In the genomic region with DNA sequence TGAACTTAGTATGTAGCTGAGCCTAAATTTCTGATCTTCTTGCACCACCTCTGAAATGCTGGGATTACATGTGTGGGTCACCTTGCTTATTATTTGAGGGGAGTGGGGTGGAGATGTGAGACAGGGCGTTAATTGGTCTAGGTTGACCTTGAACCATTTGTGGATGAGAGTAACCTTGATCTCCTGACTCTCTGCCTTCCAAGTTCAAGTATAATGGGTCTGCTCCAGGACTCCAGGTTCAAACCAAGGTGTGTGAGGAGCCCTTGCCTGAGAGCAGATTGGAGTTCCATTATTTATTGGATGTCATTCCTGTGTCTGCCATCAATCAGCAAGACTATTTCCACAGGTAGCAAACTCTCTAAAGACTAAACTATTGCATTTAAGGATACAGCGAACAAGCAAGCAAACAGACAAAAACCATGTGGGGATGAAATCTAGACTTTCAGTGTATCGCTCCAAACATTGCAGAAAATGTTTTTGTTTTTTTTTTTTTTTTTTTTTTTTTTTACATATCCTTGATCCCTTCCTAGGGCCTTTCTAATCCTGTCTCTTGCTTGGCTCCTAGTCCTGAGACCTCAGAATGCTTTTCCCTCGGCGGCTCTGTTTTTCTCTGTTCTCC, we compare ENCODE assay signal across 10 mouse cellular contexts. TPM values are rescaled to one million over a fixed set of nuclear protein-coding genes. Genes with fewer than 3 reads are reported as not detected.
DNase-seq lines count a peak whose midpoint lies in the region; ATAC-seq and TF ChIP-seq lines count a peak whose summit lies in the region.
"Had no signal": no experiment of that assay in that cellular context is flagged by ENCODE, and none has a peak within 500 bp of the region (broad histone marks: within the 10 kb centered on the region; RNA-seq: fewer than 3 reads in every experiment).

No protein-coding gene starts in this region.

- no peak for ATAC-seq in kidney, postnatal 0 days (replicated peaks; ENCODE audit: low FRiP score, low read depth)
- ATAC-seq in embryonic facial prominence, embryonic 12.5 days (ENCODE audit: insufficient number of reproducible peaks, insufficient read depth, low FRiP score, low TSS enrichment) = no peak
- no peak for ATAC-seq in intestine, embryonic 15.5 days
- ATAC-seq: Patski had no signal

- no peak for TF ChIP-seq CTCF in kidney, postnatal 0 days (IDR thresholded peaks at IDR 0.05; ENCODE audit: low read depth)

- DNase-seq in kidney, postnatal 0 days (ENCODE audit: low spot score) = no peak
- no peak for DNase-seq in kidney, postnatal 25 days
- DNase-seq in c-Kit-positive CD71-positive TER-119-positive erythroid progenitor cells, embryonic 14.5 days (ENCODE audit: low spot score) = no peak
- DNase-seq in cerebellum, adult 18-20 months = no peak
- no peak for DNase-seq in kidney, adult 18-20 months
- DNase-seq: cerebellum, adult 9-10 months had no signal

- no peaks in the 10 kb centered on the region for H3K4me1 ChIP-seq in kidney, postnatal 0 days (replicated peaks; ENCODE audit: insufficient read depth, low read length)
- H3K4me1 ChIP-seq in embryonic facial prominence, embryonic 12.5 days = no peaks in the 10 kb centered on the region
- no peaks in the 10 kb centered on the region for H3K4me1 ChIP-seq in intestine, embryonic 15.5 days (replicated peaks)

- no peaks in the 10 kb centered on the region for H3K36me3 ChIP-seq in kidney, postnatal 0 days (ENCODE audit: insufficient read depth, low read length)
- no peaks in the 10 kb centered on the region for H3K36me3 ChIP-seq in embryonic facial prominence, embryonic 12.5 days
- H3K36me3 ChIP-seq in intestine, embryonic 15.5 days = no peaks in the 10 kb centered on the region
- no peaks in the 10 kb centered on the region for H3K36me3 ChIP-seq in myocyte (ENCODE audit: control insufficient read depth, insufficient read depth)

- H3ac ChIP-seq in myocyte (ENCODE audit: control insufficient read depth, insufficient read length) = no peak overlapping the region

- no peaks in the 10 kb centered on the region for H3K79me2 ChIP-seq in myocyte (ENCODE audit: control insufficient read depth, insufficient read depth)

- H3K27ac ChIP-seq in kidney, postnatal 0 days = no peak overlapping the region
- H3K27ac ChIP-seq in embryonic facial prominence, embryonic 12.5 days = no peak overlapping the region
- no peak overlapping the region for H3K27ac ChIP-seq in intestine, embryonic 15.5 days

- H3K9me3 ChIP-seq in kidney, postnatal 0 days (replicated peaks; ENCODE audit: low read length) = no peaks in the 10 kb centered on the region
- no peaks in the 10 kb centered on the region for H3K9me3 ChIP-seq in embryonic facial prominence, embryonic 12.5 days
- no peaks in the 10 kb centered on the region for H3K9me3 ChIP-seq in intestine, embryonic 15.5 days

- peak overlapping the region; percentile 97 for H3K4me2 ChIP-seq in kidney, postnatal 0 days (ENCODE audit: low read length)
- peak overlapping the region; percentile 97 for H3K4me2 ChIP-seq in embryonic facial prominence, embryonic 12.5 days (replicated peaks)
- peak overlapping the region; percentile 97 for H3K4me2 ChIP-seq in intestine, embryonic 15.5 days (replicated peaks)
- peak overlapping the region; percentile 69 for H3K4me2 ChIP-seq in myocyte (ENCODE audit: low read depth)

- WGBS in kidney, postnatal 0 days = 47% methylated on average over 5 of the region's 5 CpGs
- 43% methylated on average over 5 of the region's 5 CpGs for WGBS in embryonic facial prominence, embryonic 12.5 days
- 44% methylated on average over 5 of the region's 5 CpGs for WGBS in intestine, embryonic 15.5 days

- 0 out of 2 replicates have a peak overlapping the region, but pooled peaks have one; percentile 50 for H3K9ac ChIP-seq in kidney, postnatal 0 days (ENCODE audit: low read depth, low read length)
- H3K9ac ChIP-seq in embryonic facial prominence, embryonic 12.5 days = no peak overlapping the region
- peak overlapping the region; percentile 50; the same call in 1 of the 2 replicates for H3K9ac ChIP-seq in intestine, embryonic 15.5 days

- no peak for TF ChIP-seq POLR2A in myocyte (IDR thresholded peaks at IDR 0.05; ENCODE audit: insufficient read length, low read depth)

- H3K4me3 ChIP-seq in kidney, postnatal 0 days (replicated peaks; ENCODE audit: low read depth, low read length) = peak overlapping the region; percentile 59
- H3K4me3 ChIP-seq in embryonic facial prominence, embryonic 12.5 days = peak overlapping the region; percentile 53; the same call in 1 of the 2 replicates
- H3K4me3 ChIP-seq in intestine, embryonic 15.5 days (replicated peaks) = peak overlapping the region; percentile 52
- peak overlapping the region; percentile 12 for H3K4me3 ChIP-seq in myocyte

- 0 out of 2 replicates have a peak, but pooled peaks cover 8% of the 10 kb centered on the region for H3K27me3 ChIP-seq in kidney, postnatal 0 days (ENCODE audit: insufficient read depth, low read length)
- H3K27me3 ChIP-seq in embryonic facial prominence, embryonic 12.5 days = peaks cover 32% of the 10 kb centered on the region
- H3K27me3 ChIP-seq in intestine, embryonic 15.5 days (replicated peaks) = peaks cover 4% of the 10 kb centered on the region; the same call in 1 of the 2 replicates
- peaks cover 28% of the 10 kb centered on the region for H3K27me3 ChIP-seq in myocyte (ENCODE audit: control insufficient read depth, insufficient read depth, insufficient read length)
- H3K27me3 ChIP-seq: Patski had no signal

TF ChIP-seq in myocyte, 11 proteins besides CTCF, POLR2A, EP300 and RAD21:
- TF ChIP-seq MAX (IDR thresholded peaks at IDR 0.05; ENCODE audit: low read depth) (no peak), REST (IDR thresholded peaks at IDR 0.05; ENCODE audit: insufficient read depth, insufficient read length) (no peak), TCF12 (IDR thresholded peaks at IDR 0.05; ENCODE audit: insufficient read depth, poor library complexity, severe bottlenecking) (no peak), CEBPB (IDR thresholded peaks at IDR 0.05; ENCODE audit: insufficient read depth, poor library complexity, severe bottlenecking) (no peak), USF1 (IDR thresholded peaks at IDR 0.05; ENCODE audit: low read depth) (no peak), E2F4 (IDR thresholded peaks at IDR 0.05; ENCODE audit: insufficient read depth) (no peak), POLR2AphosphoS2 (IDR thresholded peaks at IDR 0.05; ENCODE audit: insufficient read length, low read depth) (no peak), TCF3 (IDR thresholded peaks at IDR 0.05; ENCODE audit: insufficient read length, low read depth) (no peak)
TF ChIP-seq in myocyte: peak in this region for 0.

RNA-seq across cellular contexts. Expression of gene Lrrc2, which starts 1.7 kb away (rescaled TPM):
- 0.33 and 0.51 TPM in 2 replicates for polyA plus RNA-seq in kidney, postnatal 0 days (2015; fragmentation: Nextera tagmentation; extraction: Ambion mirVana)
- polyA plus RNA-seq in embryonic facial prominence, embryonic 12.5 days (2016; fragmentation: Nextera tagmentation; extraction: Ambion mirVana) = 0.15 TPM in 1 of 2 replicates, not detected in the other
- polyA plus RNA-seq in intestine, embryonic 15.5 days (2015; fragmentation: Nextera tagmentation; extraction: Ambion mirVana) = 0.23 and 0.34 TPM in 2 replicates
- polyA plus RNA-seq in myocyte (2012; fragmentation: generic; extraction: Trizol) = 0.49 TPM
- polyA plus RNA-seq: Patski had no signal

RNA-seq across cellular contexts. Expression of gene Tdgf1, which starts 7.1 kb away (rescaled TPM):
- polyA plus RNA-seq in kidney, postnatal 0 days (2015; fragmentation: Nextera tagmentation; extraction: Ambion mirVana) = not detected in 2 replicates
- not detected in 2 replicates for polyA plus RNA-seq in embryonic facial prominence, embryonic 12.5 days (2016; fragmentation: Nextera tagmentation; extraction: Ambion mirVana)
- not detected in 2 replicates for polyA plus RNA-seq in intestine, embryonic 15.5 days (2015; fragmentation: Nextera tagmentation; extraction: Ambion mirVana)
- not detected for polyA plus RNA-seq in myocyte (2012; fragmentation: generic; extraction: Trizol)
- polyA plus RNA-seq: Patski had no signal

RNA-seq across cellular contexts. Expression of gene Fam240a, which starts 36.4 kb away (rescaled TPM):
- not detected in 2 replicates for polyA plus RNA-seq in kidney, postnatal 0 days (2015; fragmentation: Nextera tagmentation; extraction: Ambion mirVana)
- polyA plus RNA-seq in embryonic facial prominence, embryonic 12.5 days (2016; fragmentation: Nextera tagmentation; extraction: Ambion mirVana) = not detected in 2 replicates
- polyA plus RNA-seq in intestine, embryonic 15.5 days (2015; fragmentation: Nextera tagmentation; extraction: Ambion mirVana) = not detected in 2 replicates
- not detected for polyA plus RNA-seq in myocyte (2012; fragmentation: generic; extraction: Trizol)
- polyA plus RNA-seq: Patski had no signal

RNA-seq across cellular contexts. Expression of gene Rtp3, which starts 37.3 kb away (rescaled TPM):
- 0.56 and 0.89 TPM in 2 replicates for polyA plus RNA-seq in kidney, postnatal 0 days (2015; fragmentation: Nextera tagmentation; extraction: Ambion mirVana)
- not detected in 2 replicates for polyA plus RNA-seq in embryonic facial prominence, embryonic 12.5 days (2016; fragmentation: Nextera tagmentation; extraction: Ambion mirVana)
- polyA plus RNA-seq in intestine, embryonic 15.5 days (2015; fragmentation: Nextera tagmentation; extraction: Ambion mirVana) = 0.24 and 0.81 TPM in 2 replicates
- not detected for polyA plus RNA-seq in myocyte (2012; fragmentation: generic; extraction: Trizol)
